Mouse (Mus musculus) bone marrow, adult 2 months (tissue): Measurements from ENCODE around the gene Bard1.

Experiments used
- CTCF ChIP-seq: fragments of 200-500 bp; IDR thresholded peaks from 2 replicates; pipeline ENCODE4 v1.5.1; 2011; ENCODE audit warnings: low read length, control low read depth; ENCODE audit not compliant: control insufficient read depth, insufficient read depth
- POLR2A ChIP-seq: fragments of 200-500 bp; IDR thresholded peaks from 2 replicates; pipeline ENCODE4 v1.6.1; 2011; ENCODE audit warnings: low read depth, mild to moderate bottlenecking, control low read depth, low read length, borderline replicate concordance; ENCODE audit not compliant: control insufficient read depth

GRCm38 (mm10) chr1:71099945-71100515 is 2.9 kb downstream of the Bard1 start:
- TF ChIP-seq POLR2A, result no peak
- no peak for TF ChIP-seq CTCF
